Mouse (Mus musculus): ENCODE measurements at regions not wholly inside any gene's neighbourhood (a gene's known extent, or its start where the extent isn't known, plus 50 kb on each side); places are given as distances from the start of the nearest gene placed in this dataset.

- DNase-seq (ENCODE audit: low spot score in 2 of 2): no peak
These were observed 104.9 kb downstream of the Tpra1 start for GRCm38 (mm10) chr6:89006997-89007396.

- no peak for DNase-seq (ENCODE audit: low spot score in 2 of 2)
These were observed 105.5 kb downstream of the Tpra1 start for GRCm38 (mm10) chr6:89007516-89007915.

- no peak for DNase-seq (ENCODE audit: low spot score in 2 of 2)
These were observed 106.6 kb downstream of the Tpra1 start for GRCm38 (mm10) chr6:89008614-89009171.

GRCm38 (mm10) chr6:89012998-89013689 is 111.1 kb downstream of the Tpra1 start:
- no peak for DNase-seq (ENCODE audit: low spot score in 2 of 2)

- DNase-seq (ENCODE audit: low spot score in 2 of 2): no peak
These were observed 111.6 kb downstream of the Tpra1 start for GRCm38 (mm10) chr6:89013690-89014061.

GRCm38 (mm10) chr6:89024101-89024650 is 122.1 kb downstream of the Tpra1 start:
- no peak for DNase-seq (ENCODE audit: low spot score in 2 of 2)

GRCm38 (mm10) chr6:89033433-89034298 is 131.6 kb downstream of the Tpra1 start:
- DNase-seq (ENCODE audit: low spot score in 2 of 2): no peak

GRCm38 (mm10) chr6:89034455-89034854 is 132.4 kb downstream of the Tpra1 start:
- DNase-seq (ENCODE audit: low spot score in 2 of 2): no peak

GRCm38 (mm10) chr6:89035061-89035835 is 133.2 kb downstream of the Tpra1 start:
- no peak for DNase-seq (ENCODE audit: low spot score in 2 of 2)

- DNase-seq (ENCODE audit: low spot score in 2 of 2): no peak
These were observed 133.7 kb downstream of the Tpra1 start for GRCm38 (mm10) chr6:89035836-89036156.

- DNase-seq (ENCODE audit: low spot score in 2 of 2): no peak
These were observed 135.3 kb downstream of the Tpra1 start for GRCm38 (mm10) chr6:89037392-89037791.

GRCm38 (mm10) chr6:89037901-89038300 is 135.8 kb downstream of the Tpra1 start:
- DNase-seq (ENCODE audit: low spot score in 2 of 2): no peak

GRCm38 (mm10) chr6:89040919-89041318 is 138.9 kb downstream of the Tpra1 start:
- DNase-seq (ENCODE audit: low spot score in 2 of 2): no peak

GRCm38 (mm10) chr6:89042478-89043239 is 140.6 kb downstream of the Tpra1 start:
- DNase-seq (ENCODE audit: low spot score in 2 of 2): peak; percentile 38 to 68

- DNase-seq (ENCODE audit: low spot score in 2 of 2): no peak
These were observed 143.4 kb downstream of the Tpra1 start for GRCm38 (mm10) chr6:89045436-89045966.

GRCm38 (mm10) chr6:89046476-89046875 is 144.4 kb downstream of the Tpra1 start:
- DNase-seq (ENCODE audit: low spot score in 2 of 2): no peak

GRCm38 (mm10) chr6:89047629-89048332 is 145.7 kb downstream of the Tpra1 start:
- DNase-seq (ENCODE audit: low spot score in 2 of 2): peak; percentile 36 to 40

- DNase-seq (ENCODE audit: low spot score in 2 of 2): no peak
These were observed 147.2 kb downstream of the Tpra1 start for GRCm38 (mm10) chr6:89049290-89049689.

GRCm38 (mm10) chr6:89050575-89051270 is 148.7 kb downstream of the Tpra1 start:
- no peak for DNase-seq (ENCODE audit: low spot score in 2 of 2)

Measured in right cerebral cortex, postnatal 36 days (tissue).